Mouse (Mus musculus) liver, adult 2 months (tissue): Measurements from ENCODE around the gene Dhh. TPM values are rescaled to one million over a fixed set of nuclear protein-coding genes. Genes with fewer than 3 reads are reported as not detected.

Experiments
- DNase-seq: peaks from one replicate; pipeline ENCODE4 v3.0.0-alpha.2; 2011; ENCODE audit warnings: low read depth, low spot score; ENCODE audit errors: extremely low read depth
- H3K27ac ChIP-seq: fragments of 200-500 bp; replicated peaks from 2 replicates; pipeline ENCODE4 v1.5.1; 2012; ENCODE audit warnings: low read depth, mild to moderate bottlenecking, control low read depth, inconsistent platforms, low read length; ENCODE audit not compliant: insufficient read depth
- H3K27me3 ChIP-seq: fragments of 200-500 bp; 2 replicates; pipeline ENCODE4 v1.6.1; 2012; ENCODE audit warnings: mild to moderate bottlenecking, moderate library complexity, low read length, inconsistent platforms; ENCODE audit not compliant: control insufficient read depth, insufficient read depth
- H3K36me3 ChIP-seq: fragments of 200-500 bp; 2 replicates; pipeline ENCODE4 v1.6.1; 2012; ENCODE audit warnings: low read length, inconsistent platforms; ENCODE audit not compliant: control insufficient read depth, insufficient read depth
- H3K4me1 ChIP-seq: fragments of 200-500 bp; 2 replicates; pipeline ENCODE4 v1.6.1; 2011; ENCODE audit warnings: low read length; ENCODE audit not compliant: control insufficient read depth, insufficient read depth
- H3K4me3 ChIP-seq: fragments of 200-500 bp; 2 replicates; pipeline ENCODE4 v1.5.1; 2011; ENCODE audit warnings: low read depth, mild to moderate bottlenecking, control low read depth, low read length, moderate library complexity; ENCODE audit not compliant: insufficient read depth
- H3K79me2 ChIP-seq: fragments of 200-500 bp; 2 replicates; pipeline ENCODE4 v1.6.1; 2012; ENCODE audit warnings: inconsistent platforms, mild to moderate bottlenecking, low read length, moderate library complexity; ENCODE audit not compliant: control insufficient read depth, insufficient read depth
- H3K9ac ChIP-seq: fragments of 200-500 bp; 2 replicates; pipeline ENCODE4 v1.6.1; 2012; ENCODE audit warnings: low read depth, mild to moderate bottlenecking, control low read depth, inconsistent platforms, low read length
- CTCF ChIP-seq: fragments of 200-500 bp; IDR thresholded peaks from 2 replicates; pipeline ENCODE4 v1.5.1; 2011; ENCODE audit warnings: low read depth, low read length, control low read depth
- POLR2A ChIP-seq: fragments of 200-500 bp; IDR thresholded peaks from 2 replicates; pipeline ENCODE4 v1.6.1; 2011; ENCODE audit warnings: low read length, control low read depth; ENCODE audit not compliant: insufficient read depth; ENCODE audit errors: extremely low read depth
- WGBS: fragments of 180-500 bp; shearing (Covaris S2); methylation state at CpG from one replicate; pipeline ENCODE4 v1.1.7; 2018; 5-methylcytosine and 5-hydroxymethylcytosine counted together
- polyA plus RNA-seq: library from polyadenylated mRNA; depleted of rRNA; stranded (reverse); fragments of >200 nt; gene quantifications from 2 replicates; pipeline ENCODE4 v1.2.3, GENCODE M21; 2012
- total RNA-seq: library from RNA; depleted of rRNA; stranded (reverse); fragments of >200 nt; gene quantifications from 2 replicates; pipeline ENCODE4 v1.2.3, GENCODE M21; 2014

Dhh gene
- total and polyA plus RNA-seq, 2 experiments: under 0.01 to 0.18 TPM

DNA sequence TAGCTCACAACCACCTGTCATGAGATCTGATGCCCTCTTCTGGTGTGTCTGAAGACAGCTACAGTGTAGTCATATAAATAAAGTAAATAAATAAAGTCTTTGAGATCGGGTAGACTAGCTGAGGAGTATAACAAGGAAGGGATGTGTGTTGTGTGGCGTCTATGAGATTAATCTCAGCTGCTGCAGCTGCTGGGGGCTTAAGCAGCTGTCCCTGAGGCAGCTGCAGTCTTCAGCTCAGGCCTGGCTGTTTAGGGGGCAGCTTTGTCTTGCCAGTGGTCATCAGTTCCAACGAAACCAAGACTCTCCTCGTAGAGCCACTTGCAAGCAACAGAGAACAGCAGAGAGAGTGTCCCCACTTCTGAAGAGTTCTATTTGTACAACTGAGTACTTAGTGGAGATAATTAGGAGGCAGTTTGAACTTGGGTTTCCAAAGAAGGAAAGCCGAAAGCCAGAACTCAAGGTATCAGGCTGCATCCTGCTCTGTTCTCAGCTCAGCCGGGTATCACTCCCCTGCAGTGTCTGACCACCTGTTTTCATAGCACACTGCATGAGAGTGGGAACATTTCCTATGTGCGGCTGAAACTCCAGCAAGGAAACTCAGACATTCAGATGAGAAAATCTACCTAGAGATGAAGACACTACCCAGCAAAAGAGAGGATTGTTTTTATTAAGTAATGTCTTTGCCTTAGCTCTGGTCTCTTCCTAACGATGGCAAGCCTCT is 11.5 kb downstream of the Dhh start:
- Histone ChIP-seq H3K27me3 (no peaks in the 10 kb centered on the region), H3K36me3 (no peaks in the 10 kb centered on the region), H3K9ac (no peak overlapping the region), H3K27ac (no peak overlapping the region), H3K4me3 (no peak overlapping the region), H3K4me1 (no peaks in the 10 kb centered on the region), H3K79me2 (no peaks in the 10 kb centered on the region)
- WGBS: 82% methylated on average over 8 of the region's 8 CpGs
- no peak for TF ChIP-seq CTCF
- no peak for TF ChIP-seq POLR2A
- no peak for DNase-seq

DNA sequence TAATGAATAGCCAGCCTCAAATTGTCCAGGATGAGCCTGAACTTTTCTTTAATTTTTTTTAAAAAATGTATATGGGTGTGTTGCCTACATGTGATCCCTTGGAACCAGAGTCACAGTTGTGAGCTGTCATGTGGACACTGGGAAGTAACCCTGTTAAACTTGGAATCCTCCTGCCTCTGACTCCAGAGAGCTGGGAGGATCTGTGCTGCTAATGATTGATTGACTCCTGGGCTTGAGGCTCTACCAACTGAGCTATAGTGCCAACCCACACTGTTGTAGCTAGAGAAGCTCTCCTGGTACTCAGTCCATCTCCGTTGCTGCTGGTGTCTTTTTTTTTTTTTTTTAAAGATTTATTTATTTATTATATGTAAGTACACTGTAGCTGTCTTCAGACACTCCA is 14.2 kb downstream of the Dhh start:
- no peaks in the 10 kb centered on the region for H3K27me3 ChIP-seq
- 92% methylated on average over 1 of the region's 1 CpGs for WGBS
- H3K36me3 ChIP-seq: no peaks in the 10 kb centered on the region
- no peak overlapping the region for H3K4me3 ChIP-seq
- no peak for TF ChIP-seq CTCF
- TF ChIP-seq POLR2A: no peak
- H3K79me2 ChIP-seq: no peaks in the 10 kb centered on the region
- no peak overlapping the region for H3K27ac ChIP-seq
- no peaks in the 10 kb centered on the region for H3K4me1 ChIP-seq
- no peak overlapping the region for H3K9ac ChIP-seq
- DNase-seq: no peak

DNA sequence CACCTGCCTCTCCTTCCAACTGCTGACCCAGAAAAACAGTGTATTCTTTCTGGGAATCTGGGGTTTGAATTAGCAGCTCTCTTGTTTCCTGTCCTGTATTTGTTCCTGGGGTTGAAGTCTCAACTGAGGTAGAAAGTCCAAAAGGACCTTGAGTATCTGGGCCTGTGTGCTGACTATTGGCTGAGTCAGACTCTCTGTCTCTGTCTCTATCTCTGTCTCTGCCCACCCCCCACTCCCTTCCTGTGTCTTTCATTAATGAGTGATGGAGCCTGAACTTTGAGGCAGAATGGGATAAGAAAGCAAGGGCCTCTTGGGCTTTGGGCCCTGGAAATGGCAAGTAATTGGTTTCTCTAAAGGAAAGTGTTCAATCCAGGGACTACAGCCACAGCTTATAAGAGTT is 14.7 kb downstream of the Dhh start:
- Histone ChIP-seq H3K9ac (no peak overlapping the region), H3K79me2 (no peaks in the 10 kb centered on the region), H3K4me3 (no peak overlapping the region), H3K27me3 (no peaks in the 10 kb centered on the region), H3K36me3 (no peaks in the 10 kb centered on the region), H3K4me1 (no peaks in the 10 kb centered on the region), H3K27ac (no peak overlapping the region)
- TF ChIP-seq CTCF: no peak
- no peak for TF ChIP-seq POLR2A
- DNase-seq: no peak

DNA sequence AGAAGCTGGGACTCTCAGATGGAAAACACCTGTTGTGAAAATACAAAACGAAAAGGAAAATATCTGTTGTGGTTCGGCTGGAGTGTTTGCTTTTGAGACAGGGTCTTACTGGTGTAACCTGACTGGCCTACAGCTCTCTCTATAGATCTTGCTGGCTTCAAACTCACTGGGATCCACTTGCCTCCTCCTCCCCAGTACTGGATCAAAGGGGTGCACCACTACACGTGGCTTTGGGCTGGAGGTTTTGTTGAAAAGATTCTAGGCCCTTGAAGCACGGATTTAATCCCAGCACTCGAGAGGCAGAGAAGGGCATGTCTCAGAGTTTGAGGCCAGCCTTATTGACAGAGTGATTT is 16.7 kb downstream of the Dhh start:
- DNase-seq: no peak
- H3K4me3 ChIP-seq: no peak overlapping the region
- WGBS: 41% methylated on average over 5 of the region's 5 CpGs
- no peak overlapping the region for H3K9ac ChIP-seq
- TF ChIP-seq POLR2A (no peak), CTCF (no peak)
- H3K4me1 ChIP-seq: no peaks in the 10 kb centered on the region
- H3K36me3 ChIP-seq: no peaks in the 10 kb centered on the region
- H3K27ac ChIP-seq: no peak overlapping the region
- no peaks in the 10 kb centered on the region for H3K79me2 ChIP-seq
- no peaks in the 10 kb centered on the region for H3K27me3 ChIP-seq

DNA sequence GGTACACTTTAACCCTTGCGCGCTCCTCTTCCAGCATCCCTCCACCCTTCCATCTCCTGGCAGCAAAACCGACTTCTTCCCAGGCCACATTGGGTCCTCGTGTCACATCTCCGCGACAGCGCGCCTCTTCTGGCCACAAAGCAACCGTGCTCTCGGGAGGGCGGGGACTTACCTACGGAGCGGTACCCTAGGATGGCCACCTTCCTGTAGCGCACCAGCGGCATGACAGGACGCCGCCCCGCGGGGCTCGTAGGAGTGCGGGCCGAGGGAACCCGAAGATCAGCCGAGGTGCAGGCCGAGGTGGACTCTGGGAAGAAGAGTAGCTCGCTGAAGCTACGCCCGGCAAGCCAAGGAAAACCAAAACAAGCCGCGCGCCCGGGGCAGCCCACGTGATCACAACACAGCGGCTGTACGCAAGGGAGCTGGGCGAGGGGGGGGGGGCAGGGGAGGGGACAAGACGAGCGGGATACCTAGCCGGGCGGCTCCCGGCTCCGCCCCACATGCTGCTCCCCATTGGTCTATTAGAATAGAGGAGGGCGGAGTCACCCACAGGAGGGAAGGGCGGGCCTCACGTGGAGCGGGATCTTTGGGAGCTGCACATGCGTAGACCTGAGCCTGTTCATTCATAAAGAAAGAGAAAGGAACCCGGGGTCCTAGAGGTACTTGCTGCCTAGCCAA is 17.2 kb downstream of the Dhh start:
- Histone ChIP-seq H3K27ac (peak overlapping the region; percentile 52), H3K27me3 (no peaks in the 10 kb centered on the region), H3K79me2 (no peaks in the 10 kb centered on the region), H3K4me3 (peak overlapping the region; percentile 86), H3K9ac (peak overlapping the region; percentile 81), H3K36me3 (no peaks in the 10 kb centered on the region), H3K4me1 (no peaks in the 10 kb centered on the region)
- peak; percentile 80 for DNase-seq
- 0 out of 2 replicates have a peak, but pooled peaks have one; percentile 17 for TF ChIP-seq POLR2A
- peak; percentile 42 for TF ChIP-seq CTCF
- WGBS: under 1% methylated on average over 48 of the region's 48 CpGs

DNA sequence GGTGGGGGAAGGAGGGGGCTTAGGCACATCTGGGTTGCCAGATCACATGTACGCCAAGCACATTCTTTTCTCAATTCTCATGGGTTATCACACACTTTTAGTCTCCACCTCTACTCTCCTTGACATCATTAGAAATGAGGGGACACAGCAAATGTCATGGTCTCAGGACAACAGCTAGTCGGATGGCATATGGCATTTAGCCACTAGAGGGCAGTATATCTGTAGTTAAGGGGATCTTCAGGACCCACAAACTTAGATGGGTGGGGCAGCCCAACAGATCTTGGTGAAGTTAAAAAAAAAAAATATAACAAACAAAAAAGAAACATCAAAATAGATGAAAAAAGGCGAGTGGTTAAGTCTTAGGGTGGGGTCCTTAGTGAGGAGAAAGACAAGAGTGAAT is 21.0 kb downstream of the Dhh start:
- H3K4me3 ChIP-seq: no peak overlapping the region
- no peak overlapping the region for H3K27ac ChIP-seq
- H3K9ac ChIP-seq: no peak overlapping the region
- H3K27me3 ChIP-seq: no peaks in the 10 kb centered on the region
- no peaks in the 10 kb centered on the region for H3K4me1 ChIP-seq
- WGBS: 20% methylated on average over 3 of the region's 3 CpGs
- H3K36me3 ChIP-seq: no peaks in the 10 kb centered on the region
- peak; percentile 25 for TF ChIP-seq CTCF
- TF ChIP-seq POLR2A: no peak
- peak; percentile 53 for DNase-seq
- no peaks in the 10 kb centered on the region for H3K79me2 ChIP-seq
